Mouse (Mus musculus) limb, embryonic 10.5 days (tissue): Measurements from ENCODE around the gene S1pr4. TPM values are rescaled to one million over a fixed set of nuclear protein-coding genes. Genes with fewer than 3 reads are reported as not detected.
A peak's percentile ranks its signal among the peaks of the same experiment; 100 is the strongest.

Source experiments
- DNase-seq: peaks from one replicate; pipeline ENCODE4 v3.0.0-alpha.2; 2017; ENCODE audit warnings: low spot score
- H3K27ac ChIP-seq: fragments of 300-500 bp; sonication (generic); 2 replicates; pipeline ENCODE4 v1.5.1; 2016; ENCODE audit warnings: mild to moderate bottlenecking
- H3K27me3 ChIP-seq: fragments of 300-500 bp; sonication (generic); 2 replicates; pipeline ENCODE4 v1.6.1; 2016; ENCODE audit warnings: low read depth, mild to moderate bottlenecking; ENCODE audit not compliant: poor library complexity, severe bottlenecking
- H3K36me3 ChIP-seq: fragments of 300-500 bp; sonication (generic); 2 replicates; pipeline ENCODE4 v1.6.1; 2016; ENCODE audit warnings: mild to moderate bottlenecking, moderate library complexity
- H3K4me1 ChIP-seq: fragments of 300-500 bp; sonication (generic); 2 replicates; pipeline ENCODE4 v1.6.1; 2016
- H3K4me3 ChIP-seq: fragments of 300-500 bp; sonication (generic); 2 replicates; pipeline ENCODE4 v1.5.1; 2016; ENCODE audit warnings: mild to moderate bottlenecking, moderate library complexity
- H3K9me3 ChIP-seq: fragments of 300-500 bp; sonication (generic); replicated peaks from 2 replicates; pipeline ENCODE4 v1.6.1; 2016; ENCODE audit warnings: mild to moderate bottlenecking
- WGBS: fragments of 180-500 bp; shearing (Covaris S2); methylation state at CpG from one replicate; pipeline ENCODE4 v1.1.7; 2016; 5-methylcytosine and 5-hydroxymethylcytosine counted together
- polyA plus RNA-seq: library from polyadenylated mRNA; unstranded; fragments of >200 nt; fragmentation: Nextera tagmentation; extraction: Ambion mirVana; gene quantifications from 2 replicates; pipeline ENCODE4 v1.2.1, GENCODE M21; 2016

The S1pr4 gene
- 0.34 and 0.39 TPM in 2 replicates for polyA plus RNA-seq

- H3K9me3 ChIP-seq = no peaks in the 10 kb centered on the region
- peaks cover 12% of the 10 kb centered on the region for H3K27me3 ChIP-seq
- 82% methylated on average over 3 of the region's 3 CpGs for WGBS
- peak within 1 kb of the TSS; percentile 64; the same call in 1 of the 2 replicates for H3K27ac ChIP-seq
- 0 out of 2 replicates have a peak within 1 kb of the TSS, but pooled peaks have one; percentile 10 for H3K4me3 ChIP-seq
- DNase-seq = no peak
- no peaks in the 10 kb centered on the region for H3K36me3 ChIP-seq
- peaks cover 34% of the 10 kb centered on the region for H3K4me1 ChIP-seq
These were observed at the start of gene S1pr4 for GRCm38 (mm10) chr10:81500032-81500431. TSS of gene S1pr4 (minus strand) at chr10:81500132.

- no peaks in the 10 kb centered on the region for H3K27me3 ChIP-seq
- 58% methylated on average over 5 of the region's 5 CpGs for WGBS
- no peaks in the 10 kb centered on the region for H3K9me3 ChIP-seq
- no peak for DNase-seq
- no peak overlapping the region for H3K4me3 ChIP-seq
- no peaks in the 10 kb centered on the region for H3K36me3 ChIP-seq
- H3K27ac ChIP-seq = no peak overlapping the region
- H3K4me1 ChIP-seq = peaks cover 20% of the 10 kb centered on the region
These were observed 49.0 kb upstream of the S1pr4 start for GRCm38 (mm10) chr10:81548944-81549343.

- H3K36me3 ChIP-seq = peaks cover 12% of the 10 kb centered on the region
- no peaks in the 10 kb centered on the region for H3K27me3 ChIP-seq
- WGBS = 91% methylated on average over 13 of the region's 13 CpGs
These were observed 47.0 kb upstream of the S1pr4 start for GRCm38 (mm10) chr10:81546788-81547571.

DNA sequence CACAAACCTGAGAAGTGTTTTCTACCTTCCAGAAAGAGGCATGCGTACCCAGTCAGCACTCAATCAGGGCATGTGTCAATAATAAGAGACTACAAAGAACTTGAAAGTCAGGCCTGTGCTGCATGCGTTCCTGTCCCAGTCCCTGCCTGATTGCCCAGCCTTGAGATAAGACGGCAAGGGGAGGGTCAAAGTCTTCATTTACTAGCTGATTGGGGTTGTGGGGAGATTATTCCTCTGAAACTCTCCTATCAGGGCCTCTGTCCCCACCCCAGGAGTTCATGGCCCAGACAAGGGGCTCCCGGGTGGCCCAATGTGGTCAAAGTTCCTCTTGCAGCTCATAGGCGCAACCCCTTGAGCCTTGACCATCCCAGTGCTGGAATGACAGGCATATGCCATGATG is 46.4 kb upstream of the S1pr4 start:
- H3K4me3 ChIP-seq = no peak overlapping the region
- peak overlapping the region; percentile 47 for H3K27ac ChIP-seq
- peaks cover 19% of the 10 kb centered on the region for H3K36me3 ChIP-seq
- H3K9me3 ChIP-seq = no peaks in the 10 kb centered on the region
- no peaks in the 10 kb centered on the region for H3K27me3 ChIP-seq
- peaks cover 41% of the 10 kb centered on the region for H3K4me1 ChIP-seq
- DNase-seq = no peak
- 78% methylated on average over 5 of the region's 5 CpGs for whole genome bisulfite sequencing

More at GRCm38 (mm10) chr10:81546788-81547571, 47.0 kb upstream of the S1pr4 start:
- DNase-seq = no peak
- peak overlapping the region; percentile 47; the same call in 1 of the 2 replicates for H3K27ac ChIP-seq
- no peaks in the 10 kb centered on the region for H3K9me3 ChIP-seq
- H3K4me1 ChIP-seq = peaks cover 40% of the 10 kb centered on the region
- no peak overlapping the region for H3K4me3 ChIP-seq

DNA sequence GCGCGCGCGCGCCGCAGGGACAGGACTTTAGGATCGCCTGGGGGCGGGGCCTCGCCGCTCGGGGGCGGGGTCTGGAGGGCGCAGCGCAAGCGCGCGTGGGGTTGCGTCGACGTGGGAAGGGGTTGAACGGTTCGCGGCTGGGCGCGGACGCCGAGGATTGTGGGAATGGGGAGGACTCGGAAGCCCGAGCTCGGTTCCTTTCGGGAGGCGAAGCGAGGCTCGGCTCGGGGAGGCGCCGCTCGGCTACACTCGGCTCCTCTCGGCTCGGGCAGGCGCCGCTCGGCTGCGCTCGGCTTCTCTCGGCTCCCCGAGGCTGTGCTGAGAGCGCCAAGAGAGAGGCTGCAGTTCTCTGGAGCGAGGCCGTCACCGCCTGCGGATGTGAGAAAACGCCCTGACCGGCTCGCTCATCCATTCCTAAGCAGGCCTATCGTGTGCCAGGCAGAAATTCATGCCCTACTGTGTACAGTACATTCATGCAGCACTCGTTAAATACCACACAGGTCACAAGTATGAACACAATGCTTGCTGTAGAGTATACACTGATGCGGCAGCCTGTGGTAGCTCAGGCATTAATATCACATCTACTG is 45.3 kb upstream of the S1pr4 start, which contains the start of gene Gna11:
Gna11 (minus strand) TSS at position 30 of the 587 bp plus-strand sequence.
- H3K27me3 ChIP-seq = no peaks in the 10 kb centered on the region
- peak; percentile 99 for DNase-seq
- peak within 1 kb of the TSS; percentile 92 for H3K4me3 ChIP-seq
- WGBS = 1% methylated on average over 59 of the region's 59 CpGs
- H3K9me3 ChIP-seq = no peaks in the 10 kb centered on the region
- H3K36me3 ChIP-seq = peaks cover 28% of the 10 kb centered on the region
- peaks cover 46% of the 10 kb centered on the region for H3K4me1 ChIP-seq
- H3K27ac ChIP-seq = peak within 1 kb of the TSS; percentile 94

DNA sequence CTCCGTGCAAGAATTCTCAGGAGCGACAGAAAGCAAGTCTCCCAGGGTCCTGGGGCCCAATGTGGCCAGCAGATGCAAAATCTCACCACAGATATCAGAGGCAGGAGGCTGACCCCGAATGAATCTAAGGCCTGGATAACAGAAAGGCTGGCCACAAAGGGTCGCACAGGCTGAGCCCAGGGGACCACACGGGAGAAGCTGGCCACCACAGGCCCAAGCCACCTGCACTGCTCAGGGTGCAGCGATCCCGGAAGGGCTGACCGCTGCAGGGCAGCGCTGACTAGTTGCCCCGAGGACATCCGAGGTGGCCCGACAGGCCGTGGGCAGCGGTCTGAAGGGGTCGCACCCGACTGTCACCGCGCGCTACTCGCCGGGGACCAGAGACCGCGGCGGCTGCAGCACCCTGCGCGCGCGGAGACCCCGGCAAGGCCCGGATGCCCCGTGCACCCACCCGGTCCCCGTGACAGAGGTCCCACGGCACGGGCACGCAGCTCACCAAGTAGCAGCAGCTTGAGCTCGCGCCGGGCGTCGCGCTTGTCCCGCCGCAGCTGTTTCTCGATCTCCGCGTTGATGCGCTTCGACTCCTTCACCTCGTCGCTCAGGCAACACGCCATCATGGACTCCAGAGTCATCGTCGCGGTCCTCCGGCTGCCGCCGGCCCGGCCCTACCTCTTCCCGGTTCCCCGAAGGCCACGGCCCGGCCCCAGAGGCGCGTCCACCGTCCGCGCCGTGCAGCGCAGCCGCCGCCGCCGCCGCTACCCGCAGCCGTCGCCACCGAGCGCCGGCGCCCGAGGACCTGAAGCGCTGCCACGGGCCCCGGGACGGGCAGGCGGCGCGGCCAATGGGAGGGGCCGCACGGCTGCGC is 44.6 kb upstream of the S1pr4 start:
- Histone ChIP-seq H3K4me3 (peak overlapping the region; percentile 92), H3K4me1 (peaks cover 49% of the 10 kb centered on the region), H3K27me3 (no peaks in the 10 kb centered on the region), H3K9me3 (no peaks in the 10 kb centered on the region), H3K36me3 (peaks cover 35% of the 10 kb centered on the region), H3K27ac (peak overlapping the region; percentile 94)
- WGBS = under 1% methylated on average over 92 of the region's 93 CpGs
- no peak for DNase-seq

DNA sequence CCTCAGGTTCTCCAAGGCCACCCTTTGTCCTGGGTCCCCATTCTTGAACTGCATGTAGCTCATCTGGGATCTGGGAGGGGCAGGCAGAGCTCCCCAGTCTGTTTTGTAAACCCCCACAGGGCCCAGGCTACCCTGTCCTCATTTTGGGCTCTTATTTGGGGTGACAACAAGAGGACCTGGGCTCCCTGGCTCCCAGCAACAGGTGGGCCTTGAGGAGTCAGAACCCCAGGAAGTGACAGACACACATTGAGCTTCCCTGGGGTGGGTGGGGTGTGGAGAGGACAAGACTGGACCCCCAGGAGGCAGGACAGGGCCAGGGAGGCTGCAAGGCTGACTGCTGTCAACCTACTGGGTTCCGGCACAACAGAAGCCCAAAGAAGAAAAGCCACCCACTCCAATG is 43.7 kb upstream of the S1pr4 start:
- H3K27me3 ChIP-seq = no peaks in the 10 kb centered on the region
- H3K4me1 ChIP-seq = peaks cover 49% of the 10 kb centered on the region
- H3K4me3 ChIP-seq = peak overlapping the region; percentile 92
- no peaks in the 10 kb centered on the region for H3K9me3 ChIP-seq
- peak overlapping the region; percentile 94 for H3K27ac ChIP-seq
- 84% methylated on average over 1 of the region's 1 CpGs for WGBS
- H3K36me3 ChIP-seq = peaks cover 44% of the 10 kb centered on the region
- DNase-seq = no peak

- DNase-seq = no peak
- 75% methylated on average over 7 of the region's 7 CpGs for WGBS
- Histone ChIP-seq H3K9me3 (no peaks in the 10 kb centered on the region), H3K36me3 (peaks cover 52% of the 10 kb centered on the region), H3K27me3 (no peaks in the 10 kb centered on the region), H3K4me3 (peak overlapping the region; percentile 92), H3K27ac (no peak overlapping the region), H3K4me1 (peaks cover 49% of the 10 kb centered on the region)
These were observed 43.0 kb upstream of the S1pr4 start for GRCm38 (mm10) chr10:81542727-81543460.

DNA sequence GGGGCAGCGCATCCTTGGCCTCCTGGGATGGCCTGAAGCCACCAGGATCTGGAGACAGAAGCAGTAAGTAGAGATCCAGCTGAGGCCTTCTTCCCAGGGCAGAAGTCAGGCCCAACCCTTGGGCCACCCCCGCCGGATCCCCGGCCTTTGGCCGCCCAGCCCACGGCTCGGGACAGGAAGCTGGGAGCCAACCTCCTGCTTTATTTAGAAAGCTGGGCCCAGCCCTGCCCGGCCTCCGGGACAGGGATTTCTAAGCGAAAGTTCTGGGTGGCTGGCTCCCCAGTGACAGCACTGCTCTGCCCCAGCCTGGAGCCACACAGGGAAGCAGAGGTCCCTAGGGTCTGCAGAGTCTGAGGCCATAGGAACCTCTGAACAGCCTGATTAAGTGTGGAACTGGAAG is 41.9 kb upstream of the S1pr4 start:
- H3K36me3 ChIP-seq = peaks cover 62% of the 10 kb centered on the region
- peak overlapping the region; percentile 11; the same call in 1 of the 2 replicates for H3K4me3 ChIP-seq
- H3K27ac ChIP-seq = no peak overlapping the region
- H3K4me1 ChIP-seq = peaks cover 49% of the 10 kb centered on the region
- WGBS = 89% methylated on average over 10 of the region's 10 CpGs
- H3K9me3 ChIP-seq = no peaks in the 10 kb centered on the region
- H3K27me3 ChIP-seq = no peaks in the 10 kb centered on the region
- DNase-seq = no peak

DNA sequence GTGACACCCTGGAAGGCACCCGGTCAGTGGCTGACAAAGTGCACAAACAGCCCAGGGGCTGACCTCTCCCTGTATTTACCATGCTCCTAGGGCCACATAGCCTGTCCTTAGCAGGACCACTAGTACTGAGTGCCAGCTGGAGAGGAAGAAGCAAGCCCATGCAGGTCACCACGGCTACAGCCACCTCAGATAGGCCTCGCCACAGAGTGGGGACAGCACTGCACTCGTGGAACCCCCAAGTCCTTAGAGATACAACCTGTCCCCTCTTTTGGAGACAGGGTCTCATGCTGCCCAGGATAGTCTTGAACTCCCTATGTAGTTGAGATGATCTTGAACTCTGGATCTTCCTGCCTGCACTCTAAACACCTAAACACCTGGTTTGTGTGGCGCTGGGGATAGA is 41.4 kb upstream of the S1pr4 start:
- H3K4me3 ChIP-seq = no peak overlapping the region
- no peak overlapping the region for H3K27ac ChIP-seq
- H3K9me3 ChIP-seq = no peaks in the 10 kb centered on the region
- 88% methylated on average over 5 of the region's 5 CpGs for WGBS
- H3K36me3 ChIP-seq = peaks cover 63% of the 10 kb centered on the region
- H3K4me1 ChIP-seq = peaks cover 49% of the 10 kb centered on the region
- H3K27me3 ChIP-seq = no peaks in the 10 kb centered on the region
- no peak for DNase-seq

- no peak overlapping the region for H3K27ac ChIP-seq
- H3K9me3 ChIP-seq = no peaks in the 10 kb centered on the region
- WGBS = 91% methylated on average over 3 of the region's 3 CpGs
- H3K4me1 ChIP-seq = peaks cover 41% of the 10 kb centered on the region
- H3K36me3 ChIP-seq = peaks cover 90% of the 10 kb centered on the region
- no peak for DNase-seq
- H3K4me3 ChIP-seq = no peak overlapping the region
- no peaks in the 10 kb centered on the region for H3K27me3 ChIP-seq
These were observed 38.6 kb upstream of the S1pr4 start for GRCm38 (mm10) chr10:81538321-81539048.
